Mouse (Mus musculus): Measurements from ENCODE around the gene Asxl1. TPM values are rescaled to one million over a fixed set of nuclear protein-coding genes. Genes with fewer than 3 reads are reported as not detected.

Gene Asxl1
- total and polyA plus RNA-seq, 2 experiments from 2014 or later: 12.8 to 26.7 TPM

GRCm38 (mm10) chr2:153389831-153390230 is 44.2 kb downstream of the Asxl1 start:
- H3K36me3 ChIP-seq (ENCODE audit: insufficient read depth, low read length): peaks cover 29% of the 10 kb centered on the region
- DNase-seq (ENCODE audit: low spot score) (no peak), ATAC-seq (no peak)
- no peak overlapping the region for H3K27ac ChIP-seq
- no peak overlapping the region for H3K4me2 ChIP-seq (ENCODE audit: low read depth, low read length)
- H3K27me3 ChIP-seq (ENCODE audit: insufficient read depth, low read length): no peaks in the 10 kb centered on the region
- WGBS: 91% methylated on average over 2 of the region's 2 CpGs
- no peaks in the 10 kb centered on the region for H3K9me3 ChIP-seq (ENCODE audit: low read length)
- no peak overlapping the region for H3K4me3 ChIP-seq (ENCODE audit: low read length)
- no peak overlapping the region for H3K9ac ChIP-seq (replicated peaks; ENCODE audit: low read length)
- H3K4me1 ChIP-seq (ENCODE audit: insufficient read depth, low read length): no peaks in the 10 kb centered on the region
- no peak for TF ChIP-seq CTCF (IDR thresholded peaks at IDR 0.05; ENCODE audit: low read depth)

- Histone ChIP-seq H3K9me3 (ENCODE audit: low read length) (no peaks in the 10 kb centered on the region), H3K4me1 (ENCODE audit: insufficient read depth, low read length) (no peaks in the 10 kb centered on the region), H3K9ac (replicated peaks; ENCODE audit: low read length) (no peak overlapping the region), H3K27ac (no peak overlapping the region), H3K36me3 (ENCODE audit: insufficient read depth, low read length) (peaks cover 50% of the 10 kb centered on the region), H3K4me2 (ENCODE audit: low read depth, low read length) (no peak overlapping the region), H3K4me3 (ENCODE audit: low read length) (no peak overlapping the region), H3K27me3 (ENCODE audit: insufficient read depth, low read length) (no peaks in the 10 kb centered on the region)
- no peak for TF ChIP-seq CTCF (IDR thresholded peaks at IDR 0.05; ENCODE audit: low read depth)
- DNase-seq (ENCODE audit: low spot score) (no peak), ATAC-seq (no peak)
- WGBS: 76% methylated on average over 10 of the region's 10 CpGs
Measured at GRCm38 (mm10) chr2:153393045-153393444, 47.4 kb downstream of the Asxl1 start.

- H3K4me2 ChIP-seq (ENCODE audit: low read depth, low read length): no peak overlapping the region
- no peaks in the 10 kb centered on the region for H3K4me1 ChIP-seq (ENCODE audit: insufficient read depth, low read length)
- H3K4me3 ChIP-seq (ENCODE audit: low read length): no peak overlapping the region
- no peak for ATAC-seq
- DNase-seq (ENCODE audit: low spot score): no peak
- peaks cover 76% of the 10 kb centered on the region for H3K36me3 ChIP-seq (ENCODE audit: insufficient read depth, low read length)
- H3K27me3 ChIP-seq (ENCODE audit: insufficient read depth, low read length): no peaks in the 10 kb centered on the region
- 93% methylated on average over 11 of the region's 11 CpGs for WGBS
- no peaks in the 10 kb centered on the region for H3K9me3 ChIP-seq (ENCODE audit: low read length)
- no peak overlapping the region for H3K27ac ChIP-seq
- no peak overlapping the region for H3K9ac ChIP-seq (replicated peaks; ENCODE audit: low read length)
- no peak for TF ChIP-seq CTCF (IDR thresholded peaks at IDR 0.05; ENCODE audit: low read depth)
Measured at GRCm38 (mm10) chr2:153397790-153398515, 52.3 kb downstream of the Asxl1 start.

GRCm38 (mm10) chr2:153399166-153399565 is 53.5 kb downstream of the Asxl1 start:
- Histone ChIP-seq H3K4me3 (ENCODE audit: low read length) (no peak overlapping the region), H3K36me3 (ENCODE audit: insufficient read depth, low read length) (peaks cover 65% of the 10 kb centered on the region), H3K27me3 (ENCODE audit: insufficient read depth, low read length) (no peaks in the 10 kb centered on the region), H3K4me2 (ENCODE audit: low read depth, low read length) (no peak overlapping the region), H3K27ac (no peak overlapping the region), H3K9me3 (ENCODE audit: low read length) (no peaks in the 10 kb centered on the region), H3K9ac (replicated peaks; ENCODE audit: low read length) (no peak overlapping the region), H3K4me1 (ENCODE audit: insufficient read depth, low read length) (no peaks in the 10 kb centered on the region)
- DNase-seq (ENCODE audit: low spot score) (no peak), ATAC-seq (no peak)
- no peak for TF ChIP-seq CTCF (IDR thresholded peaks at IDR 0.05; ENCODE audit: low read depth)
- WGBS: 57% methylated on average over 15 of the region's 15 CpGs

- 86% methylated on average over 3 of the region's 3 CpGs for WGBS
- ATAC-seq: no peak
- H3K36me3 ChIP-seq (ENCODE audit: insufficient read depth, low read length): peaks cover 42% of the 10 kb centered on the region
Measured at GRCm38 (mm10) chr2:153404062-153404461, 58.4 kb downstream of the Asxl1 start.

GRCm38 (mm10) chr2:153404882-153405281 is 59.3 kb downstream of the Asxl1 start:
- H3K4me1 ChIP-seq (ENCODE audit: insufficient read depth, low read length): no peaks in the 10 kb centered on the region
- H3K9ac ChIP-seq (replicated peaks; ENCODE audit: low read length): no peak overlapping the region
- no peak overlapping the region for H3K4me3 ChIP-seq (ENCODE audit: low read length)
- DNase-seq (ENCODE audit: low spot score) (no peak), ATAC-seq (no peak)
- no peak overlapping the region for H3K27ac ChIP-seq
- no peak overlapping the region for H3K4me2 ChIP-seq (ENCODE audit: low read depth, low read length)
- WGBS: 91% methylated on average over 3 of the region's 3 CpGs
- no peaks in the 10 kb centered on the region for H3K9me3 ChIP-seq (ENCODE audit: low read length)
- H3K36me3 ChIP-seq (ENCODE audit: insufficient read depth, low read length): peaks cover 44% of the 10 kb centered on the region
- no peaks in the 10 kb centered on the region for H3K27me3 ChIP-seq (ENCODE audit: insufficient read depth, low read length)
- TF ChIP-seq CTCF (IDR thresholded peaks at IDR 0.05; ENCODE audit: low read depth): no peak

More at GRCm38 (mm10) chr2:153404062-153404461, 58.4 kb downstream of the Asxl1 start:
- no peaks in the 10 kb centered on the region for H3K4me1 ChIP-seq (ENCODE audit: insufficient read depth, low read length)
- no peak for DNase-seq (ENCODE audit: low spot score)
- H3K27me3 ChIP-seq (ENCODE audit: insufficient read depth, low read length): no peaks in the 10 kb centered on the region
- H3K4me3 ChIP-seq (ENCODE audit: low read length): no peak overlapping the region
- no peak overlapping the region for H3K4me2 ChIP-seq (ENCODE audit: low read depth, low read length)
- no peak overlapping the region for H3K27ac ChIP-seq
- no peak overlapping the region for H3K9ac ChIP-seq (replicated peaks; ENCODE audit: low read length)
- no peak for TF ChIP-seq CTCF (IDR thresholded peaks at IDR 0.05; ENCODE audit: low read depth)
- H3K9me3 ChIP-seq (ENCODE audit: low read length): no peaks in the 10 kb centered on the region

GRCm38 (mm10) chr2:153406882-153407281 is 61.3 kb downstream of the Asxl1 start:
- H3K4me1 ChIP-seq (ENCODE audit: insufficient read depth, low read length): no peaks in the 10 kb centered on the region
- no peaks in the 10 kb centered on the region for H3K27me3 ChIP-seq (ENCODE audit: insufficient read depth, low read length)
- no peak overlapping the region for H3K4me2 ChIP-seq (ENCODE audit: low read depth, low read length)
- no peak for ATAC-seq
- H3K4me3 ChIP-seq (ENCODE audit: low read length): no peak overlapping the region
- no peaks in the 10 kb centered on the region for H3K9me3 ChIP-seq (ENCODE audit: low read length)
- WGBS: 62% methylated on average over 6 of the region's 6 CpGs
- no peak overlapping the region for H3K9ac ChIP-seq (replicated peaks; ENCODE audit: low read length)
- no peak overlapping the region for H3K27ac ChIP-seq
- no peak for DNase-seq (ENCODE audit: low spot score)
- peaks cover 42% of the 10 kb centered on the region for H3K36me3 ChIP-seq (ENCODE audit: insufficient read depth, low read length)
- TF ChIP-seq CTCF (IDR thresholded peaks at IDR 0.05; ENCODE audit: low read depth): no peak
